Mouse (Mus musculus): ENCODE measurements around the gene Siah2. TPM values are rescaled to one million over a fixed set of nuclear protein-coding genes. Genes with fewer than 3 reads are reported as not detected.

Gene Siah2
- total RNA-seq (2021), result 12.9 and 19.1 TPM in 2 replicates
- long read RNA-seq, experiment 1, transcript Siah2-201 (2 exons, 2,511 nt), result major isoform, 43 of 46 reads
- long read RNA-seq, experiment 1, partial matches to known transcripts, result 0 of 46 reads
- long read RNA-seq, experiment 1, other reads (novel, unspliced or antisense), result 3 of 46 reads
- long read RNA-seq, experiment 2, transcript Siah2-201 (2 exons, 2,511 nt), result major isoform, 45 of 50 reads
- long read RNA-seq, experiment 2, partial matches to known transcripts, result 0 of 50 reads
- long read RNA-seq, experiment 2, other reads (novel, unspliced or antisense), result 5 of 50 reads

- peak; percentile 96 for DNase-seq
Observed at GRCm38 (mm10) chr3:58691997-58692721, at the start of gene Siah2. Gene Siah2, minus strand, starts transcription at chr3:58692400.

- no peak for DNase-seq
Observed at GRCm38 (mm10) chr3:58739536-58739935, 47.3 kb upstream of the Siah2 start.

- no peak for DNase-seq
Observed at GRCm38 (mm10) chr3:58738346-58739089, 46.3 kb upstream of the Siah2 start.

- no peak for DNase-seq
Observed at GRCm38 (mm10) chr3:58731520-58731919, 39.3 kb upstream of the Siah2 start.

GRCm38 (mm10) chr3:58730580-58730979 lies 38.4 kb upstream of the Siah2 start:
- DNase-seq, result no peak

GRCm38 (mm10) chr3:58729549-58729948 lies 37.3 kb upstream of the Siah2 start:
- DNase-seq, result peak; percentile 35

GRCm38 (mm10) chr3:58727601-58728000 lies 35.4 kb upstream of the Siah2 start:
- no peak for DNase-seq

GRCm38 (mm10) chr3:58727012-58727411 lies 34.8 kb upstream of the Siah2 start:
- peak; percentile 73 for DNase-seq

- no peak for DNase-seq
Observed at GRCm38 (mm10) chr3:58726374-58726773, 34.2 kb upstream of the Siah2 start.

GRCm38 (mm10) chr3:58724815-58725214 lies 32.6 kb upstream of the Siah2 start:
- DNase-seq, result no peak

- no peak for DNase-seq
Observed at GRCm38 (mm10) chr3:58723656-58724055, 31.5 kb upstream of the Siah2 start.

GRCm38 (mm10) chr3:58719461-58720230 lies 27.4 kb upstream of the Siah2 start:
- peak; percentile 31 for DNase-seq

- no peak for DNase-seq
Observed at GRCm38 (mm10) chr3:58716705-58717104, 24.5 kb upstream of the Siah2 start.

- no peak for DNase-seq
Observed at GRCm38 (mm10) chr3:58714767-58715166, 22.6 kb upstream of the Siah2 start.

GRCm38 (mm10) chr3:58714034-58714433 lies 21.8 kb upstream of the Siah2 start:
- peak; percentile 27 for DNase-seq

- DNase-seq, result no peak
Observed at GRCm38 (mm10) chr3:58713191-58713590, 21.0 kb upstream of the Siah2 start.

GRCm38 (mm10) chr3:58704547-58704946 lies 12.3 kb upstream of the Siah2 start:
- no peak for DNase-seq

GRCm38 (mm10) chr3:58703748-58704147 lies 11.5 kb upstream of the Siah2 start:
- DNase-seq, result no peak

- DNase-seq, result no peak
Observed at GRCm38 (mm10) chr3:58702329-58702728, 10.1 kb upstream of the Siah2 start.

GRCm38 (mm10) chr3:58701441-58701840 lies 9.2 kb upstream of the Siah2 start:
- DNase-seq, result no peak

- DNase-seq, result peak; percentile 54
Observed at GRCm38 (mm10) chr3:58697926-58698325, 5.7 kb upstream of the Siah2 start.

- no peak for DNase-seq
Observed at GRCm38 (mm10) chr3:58696806-58697205, 4.6 kb upstream of the Siah2 start.
